ENCODE assay signal across 11 mouse cellular contexts in genomic region chr2:14454946-14455631, GRCm38 (mm10).
DNase-seq lines count a peak whose midpoint lies in the region; ATAC-seq and TF ChIP-seq lines count a peak whose summit lies in the region.
"Had no signal": no experiment of that assay in that cellular context is flagged by ENCODE, and none has a peak within 500 bp of the region (broad histone marks: within the 10 kb centered on the region; RNA-seq: fewer than 3 reads in every experiment).

No protein-coding gene starts in this region.

- H3K4me3 ChIP-seq in heart, embryonic 13.5 days, result no peak overlapping the region
- no peak overlapping the region for H3K4me3 ChIP-seq in heart, embryonic 10.5 days
- H3K4me3 ChIP-seq in heart, embryonic 15.5 days, result no peak overlapping the region
- no peak overlapping the region for H3K4me3 ChIP-seq in lung, embryonic 15.5 days
- no peak overlapping the region for H3K4me3 ChIP-seq in hindbrain, embryonic 16.5 days (ENCODE audit: low read length)
- H3K4me3 ChIP-seq: intestine, embryonic 15.5 days had no signal

- no peak overlapping the region for H3K9ac ChIP-seq in heart, embryonic 13.5 days
- no peak overlapping the region for H3K9ac ChIP-seq in heart, embryonic 15.5 days
- no peak overlapping the region for H3K9ac ChIP-seq in lung, embryonic 15.5 days
- no peak overlapping the region for H3K9ac ChIP-seq in hindbrain, embryonic 16.5 days (ENCODE audit: low read depth, low read length)
- H3K9ac ChIP-seq: intestine, embryonic 15.5 days; liver, embryonic 14.5 days had no signal

- TF ChIP-seq CTCF in brain, embryonic 14.5 days (IDR thresholded peaks at IDR 0.05; ENCODE audit: borderline replicate concordance, extremely low read depth, insufficient read depth, insufficient read length), result no peak

- WGBS in heart, embryonic 13.5 days, result 53% methylated on average over 7 of the region's 7 CpGs
- 68% methylated on average over 7 of the region's 7 CpGs for WGBS in heart, embryonic 10.5 days
- 53% methylated on average over 7 of the region's 7 CpGs for WGBS in heart, embryonic 15.5 days
- WGBS in lung, embryonic 15.5 days, result 38% methylated on average over 7 of the region's 7 CpGs
- 65% methylated on average over 7 of the region's 7 CpGs for WGBS in hindbrain, embryonic 16.5 days

- peaks cover 17% of the 10 kb centered on the region for H3K4me1 ChIP-seq in heart, embryonic 13.5 days
- H3K4me1 ChIP-seq in heart, embryonic 10.5 days, result no peaks in the 10 kb centered on the region; the same call in 1 of the 2 replicates
- no peaks in the 10 kb centered on the region for H3K4me1 ChIP-seq in heart, embryonic 15.5 days (replicated peaks)
- H3K4me1 ChIP-seq in lung, embryonic 15.5 days, result no peaks in the 10 kb centered on the region
- H3K4me1 ChIP-seq in hindbrain, embryonic 16.5 days (ENCODE audit: control insufficient read depth, insufficient read depth, low read depth, low read length), result no peaks in the 10 kb centered on the region

- DNase-seq in heart, embryonic 10.5 days (ENCODE audit: low spot score), result no peak
- DNase-seq in brain, embryonic 14.5 days (ENCODE audit: low read depth), result peak; percentile 17
- DNase-seq: cerebellum, adult 11-12 months; midbrain, embryonic 14.5 days had no signal

- ATAC-seq in heart, embryonic 13.5 days (ENCODE audit: extremely low read depth, insufficient number of reproducible peaks, low FRiP score, low TSS enrichment), result no peak
- no peak for ATAC-seq in heart, embryonic 15.5 days (replicated peaks; ENCODE audit: insufficient number of reproducible peaks, insufficient read depth, low FRiP score, low read depth)
- ATAC-seq in lung, embryonic 15.5 days (ENCODE audit: borderline replicate concordance, extremely low read depth, low FRiP score, low TSS enrichment), result peak; percentile 52; the same call in 1 of the 2 replicates
- no peak for ATAC-seq in hindbrain, embryonic 16.5 days
- no peak for ATAC-seq in megakaryocyte progenitor cell, adult 5-6 weeks (replicated peaks; ENCODE audit: poor library complexity)
- ATAC-seq: intestine, embryonic 15.5 days had no signal

- TF ChIP-seq POLR2A in brain, embryonic 14.5 days (IDR thresholded peaks at IDR 0.05; ENCODE audit: borderline replicate concordance, extremely low read depth, insufficient read depth, insufficient read length, poor library complexity, severe bottlenecking), result no peak

- 0 out of 2 replicates have a peak, but pooled peaks cover 7% of the 10 kb centered on the region for H3K9me3 ChIP-seq in heart, embryonic 13.5 days
- H3K9me3 ChIP-seq in heart, embryonic 10.5 days, result no peaks in the 10 kb centered on the region
- no peaks in the 10 kb centered on the region for H3K9me3 ChIP-seq in heart, embryonic 15.5 days (replicated peaks)
- no peaks in the 10 kb centered on the region for H3K9me3 ChIP-seq in lung, embryonic 15.5 days
- no peaks in the 10 kb centered on the region for H3K9me3 ChIP-seq in hindbrain, embryonic 16.5 days (ENCODE audit: control insufficient read depth, low read length)
- H3K9me3 ChIP-seq: intestine, embryonic 15.5 days had no signal

- H3K36me3 ChIP-seq in heart, embryonic 13.5 days, result no peaks in the 10 kb centered on the region
- no peaks in the 10 kb centered on the region for H3K36me3 ChIP-seq in heart, embryonic 10.5 days
- H3K36me3 ChIP-seq in heart, embryonic 15.5 days, result no peaks in the 10 kb centered on the region
- H3K36me3 ChIP-seq in lung, embryonic 15.5 days, result no peaks in the 10 kb centered on the region
- no peaks in the 10 kb centered on the region for H3K36me3 ChIP-seq in hindbrain, embryonic 16.5 days (ENCODE audit: control insufficient read depth, insufficient read depth, low read length)
- H3K36me3 ChIP-seq: intestine, embryonic 15.5 days had no signal

- peak overlapping the region; percentile 53 for H3K27ac ChIP-seq in heart, embryonic 13.5 days (replicated peaks)
- H3K27ac ChIP-seq in heart, embryonic 10.5 days, result no peak overlapping the region
- 0 out of 2 replicates have a peak overlapping the region, but pooled peaks have one; percentile 11 for H3K27ac ChIP-seq in heart, embryonic 15.5 days
- H3K27ac ChIP-seq in lung, embryonic 15.5 days, result peak overlapping the region; percentile 68
- H3K27ac ChIP-seq in hindbrain, embryonic 16.5 days (ENCODE audit: low read depth, low read length), result no peak overlapping the region
- H3K27ac ChIP-seq: intestine, embryonic 15.5 days; liver, embryonic 14.5 days had no signal

- H3K27me3 ChIP-seq in heart, embryonic 13.5 days (replicated peaks), result no peaks in the 10 kb centered on the region
- no peaks in the 10 kb centered on the region for H3K27me3 ChIP-seq in heart, embryonic 10.5 days (ENCODE audit: insufficient read depth, poor library complexity, severe bottlenecking)
- no peaks in the 10 kb centered on the region for H3K27me3 ChIP-seq in heart, embryonic 15.5 days
- no peaks in the 10 kb centered on the region for H3K27me3 ChIP-seq in lung, embryonic 15.5 days
- H3K27me3 ChIP-seq in hindbrain, embryonic 16.5 days (replicated peaks; ENCODE audit: control insufficient read depth, insufficient read depth, low read length), result no peaks in the 10 kb centered on the region
- H3K27me3 ChIP-seq: intestine, embryonic 15.5 days had no signal

- peak overlapping the region; percentile 18; the same call in 1 of the 2 replicates for H3K4me2 ChIP-seq in heart, embryonic 13.5 days
- no peak overlapping the region for H3K4me2 ChIP-seq in heart, embryonic 15.5 days
- H3K4me2 ChIP-seq in lung, embryonic 15.5 days, result no peak overlapping the region
- H3K4me2 ChIP-seq in hindbrain, embryonic 16.5 days (ENCODE audit: low read length), result no peak overlapping the region
- H3K4me2 ChIP-seq: intestine, embryonic 15.5 days had no signal

Comparison
In these comparisons a context has a peak if more than half of its experiments do, and no peak if none do; other contexts are left out.
1. H3K27ac ChIP-seq: peak in heart, embryonic 13.5 days (single experiment), heart, embryonic 15.5 days (single experiment) and lung, embryonic 15.5 days (single experiment); none in heart, embryonic 10.5 days (single experiment) and hindbrain, embryonic 16.5 days (single experiment).